ENCODE assay signal across 27 mouse cellular contexts in genomic region chr19:10747182-10747581, GRCm38 (mm10). TPM values are rescaled to one million over a fixed set of nuclear protein-coding genes. Genes with fewer than 3 reads are reported as not detected.
DNase-seq lines count a peak whose midpoint lies in the region; ATAC-seq lines count a peak whose summit lies in the region.
"Had no signal": no experiment of that assay in that cellular context is flagged by ENCODE, and none has a peak within 500 bp of the region (broad histone marks: within the 10 kb centered on the region; RNA-seq: fewer than 3 reads in every experiment).

No protein-coding gene starts in this region.

- H3K27me3 ChIP-seq in midbrain, embryonic 11.5 days (ENCODE audit: control insufficient read depth, insufficient read depth, low read length) = no peaks in the 10 kb centered on the region
- no peaks in the 10 kb centered on the region for H3K27me3 ChIP-seq in midbrain, embryonic 10.5 days (ENCODE audit: low read depth, poor library complexity, severe bottlenecking)
- H3K27me3 ChIP-seq in heart, embryonic 11.5 days (ENCODE audit: control insufficient read depth, insufficient read depth, low read length) = no peaks in the 10 kb centered on the region
- no peaks in the 10 kb centered on the region for H3K27me3 ChIP-seq in midbrain, embryonic 15.5 days (replicated peaks)
- H3K27me3 ChIP-seq: embryonic facial prominence, embryonic 12.5 days; embryonic facial prominence, embryonic 15.5 days; heart, embryonic 13.5 days had no signal

- no peak overlapping the region for H3K9ac ChIP-seq in midbrain, embryonic 11.5 days (ENCODE audit: low read length)
- H3K9ac ChIP-seq in heart, embryonic 11.5 days (ENCODE audit: low read depth, low read length) = no peak overlapping the region
- no peak overlapping the region for H3K9ac ChIP-seq in midbrain, embryonic 15.5 days
- H3K9ac ChIP-seq: embryonic facial prominence, embryonic 12.5 days; embryonic facial prominence, embryonic 15.5 days; forebrain, postnatal 0 days; heart, embryonic 13.5 days; hindbrain, embryonic 14.5 days had no signal

- no peak for ATAC-seq in midbrain, embryonic 11.5 days (ENCODE audit: low FRiP score)
- ATAC-seq in heart, embryonic 11.5 days (replicated peaks; ENCODE audit: insufficient number of reproducible peaks, low FRiP score, low TSS enrichment) = no peak
- no peak for ATAC-seq in midbrain, embryonic 15.5 days (replicated peaks)
- ATAC-seq: forebrain, embryonic 14.5 days; forebrain, postnatal 0 days; intestine, embryonic 16.5 days had no signal

- H3K9me3 ChIP-seq in midbrain, embryonic 11.5 days (ENCODE audit: control insufficient read depth, low read length) = no peaks in the 10 kb centered on the region
- H3K9me3 ChIP-seq in midbrain, embryonic 10.5 days (replicated peaks) = no peaks in the 10 kb centered on the region
- H3K9me3 ChIP-seq in heart, embryonic 11.5 days (replicated peaks; ENCODE audit: control insufficient read depth, low read length) = no peaks in the 10 kb centered on the region
- H3K9me3 ChIP-seq in midbrain, embryonic 15.5 days = no peaks in the 10 kb centered on the region
- H3K9me3 ChIP-seq: embryonic facial prominence, embryonic 12.5 days; embryonic facial prominence, embryonic 15.5 days; heart, embryonic 13.5 days had no signal

- H3K4me3 ChIP-seq in midbrain, embryonic 11.5 days (ENCODE audit: low read depth, low read length) = no peak overlapping the region
- no peak overlapping the region for H3K4me3 ChIP-seq in midbrain, embryonic 10.5 days
- H3K4me3 ChIP-seq in heart, embryonic 11.5 days (ENCODE audit: low read depth, low read length) = no peak overlapping the region
- no peak overlapping the region for H3K4me3 ChIP-seq in midbrain, embryonic 15.5 days
- H3K4me3 ChIP-seq: embryonic facial prominence, embryonic 12.5 days; embryonic facial prominence, embryonic 15.5 days; gastrocnemius, adult 2 months; heart, embryonic 13.5 days had no signal

- H3K4me2 ChIP-seq in midbrain, embryonic 11.5 days = no peak overlapping the region
- H3K4me2 ChIP-seq in heart, embryonic 11.5 days = no peak overlapping the region
- no peak overlapping the region for H3K4me2 ChIP-seq in midbrain, embryonic 15.5 days
- H3K4me2 ChIP-seq: embryonic facial prominence, embryonic 12.5 days; embryonic facial prominence, embryonic 15.5 days; heart, embryonic 13.5 days; hindbrain, embryonic 14.5 days had no signal

- H3K4me1 ChIP-seq in midbrain, embryonic 11.5 days (ENCODE audit: control insufficient read depth, insufficient read depth, low read length) = no peaks in the 10 kb centered on the region; the same call in 1 of the 2 replicates
- H3K4me1 ChIP-seq in midbrain, embryonic 10.5 days = peaks cover 12% of the 10 kb centered on the region
- no peaks in the 10 kb centered on the region for H3K4me1 ChIP-seq in heart, embryonic 11.5 days (ENCODE audit: control insufficient read depth, insufficient read depth, low read length)
- H3K4me1 ChIP-seq in midbrain, embryonic 15.5 days = peaks cover 5% of the 10 kb centered on the region; the same call in 1 of the 2 replicates
- H3K4me1 ChIP-seq: embryonic facial prominence, embryonic 12.5 days; embryonic facial prominence, embryonic 15.5 days; heart, embryonic 13.5 days had no signal

- 85% methylated on average over 7 of the region's 7 CpGs for WGBS in midbrain, embryonic 11.5 days
- 90% methylated on average over 7 of the region's 7 CpGs for WGBS in midbrain, embryonic 10.5 days
- WGBS in heart, embryonic 11.5 days (ENCODE audit: insufficient replicate concordance) = 70% methylated on average over 7 of the region's 7 CpGs
- 87% methylated on average over 7 of the region's 7 CpGs for WGBS in midbrain, embryonic 15.5 days

- no peak overlapping the region for H3K27ac ChIP-seq in midbrain, embryonic 11.5 days (ENCODE audit: low read depth, low read length)
- H3K27ac ChIP-seq in midbrain, embryonic 10.5 days (replicated peaks) = no peak overlapping the region
- H3K27ac ChIP-seq in heart, embryonic 11.5 days (ENCODE audit: low read depth, low read length) = no peak overlapping the region
- H3K27ac ChIP-seq in midbrain, embryonic 15.5 days = no peak overlapping the region
- H3K27ac ChIP-seq: embryonic facial prominence, embryonic 12.5 days; embryonic facial prominence, embryonic 15.5 days; gastrocnemius, adult 2 months; heart, embryonic 13.5 days; hindbrain, embryonic 14.5 days had no signal

- H3K36me3 ChIP-seq in midbrain, embryonic 11.5 days (ENCODE audit: control insufficient read depth, insufficient read depth, low read length) = no peaks in the 10 kb centered on the region
- no peaks in the 10 kb centered on the region for H3K36me3 ChIP-seq in midbrain, embryonic 10.5 days
- no peaks in the 10 kb centered on the region for H3K36me3 ChIP-seq in heart, embryonic 11.5 days (ENCODE audit: control insufficient read depth, insufficient read depth, low read length)
- no peaks in the 10 kb centered on the region for H3K36me3 ChIP-seq in midbrain, embryonic 15.5 days (replicated peaks)
- H3K36me3 ChIP-seq: embryonic facial prominence, embryonic 12.5 days; embryonic facial prominence, embryonic 15.5 days; heart, embryonic 13.5 days had no signal

- peak; percentile 23 for DNase-seq in midbrain, embryonic 11.5 days (ENCODE audit: low spot score, missing footprints)
- no peak for DNase-seq in midbrain, embryonic 10.5 days (ENCODE audit: low spot score)
- DNase-seq in CD4-positive, CD25-positive, alpha-beta regulatory T cell, adult 2 months (ENCODE audit: low read depth, low spot score) = peak; percentile 82
- DNase-seq in NIH3T3 (ENCODE audit: low read depth) = peak; percentile 37
- DNase-seq in induced T-regulatory cell, adult 2 months (ENCODE audit: low read depth) = peak; percentile 89
- no peak for DNase-seq in cerebellum, postnatal 36 days
- DNase-seq: adrenal gland, postnatal 25 days; B cell, adult 2 months; cerebellum, adult 11-12 months; cerebellum, adult 8-10 months; cerebellum, postnatal 10 days; forebrain, postnatal 0 days; gastrocnemius, adult 2 months; gastrocnemius, postnatal 25 days; heart, adult 18-20 months; heart, postnatal 14 days; heart, postnatal 4 days; kidney, adult 18-20 months had no signal

RNA-seq across cellular contexts. Expression of gene Cd5, which starts 8.4 kb away (rescaled TPM):
- 0.08 and 0.22 TPM in 2 replicates for polyA plus RNA-seq in midbrain, embryonic 11.5 days (2014; fragmentation: Nextera tagmentation; extraction: Ambion mirVana)
- polyA plus RNA-seq in midbrain, embryonic 10.5 days (2016; fragmentation: Nextera tagmentation; extraction: Ambion mirVana) = not detected in 2 replicates
- polyA plus RNA-seq in heart, embryonic 11.5 days (2014; fragmentation: Nextera tagmentation; extraction: Ambion mirVana) = 0.39 and 0.72 TPM in 2 replicates
- 0.52 and 0.86 TPM in 2 replicates for polyA plus RNA-seq in midbrain, embryonic 15.5 days (2015; fragmentation: Nextera tagmentation; extraction: Ambion mirVana)
- polyA plus RNA-seq: hindbrain, embryonic 11.5 days; intestine, embryonic 16.5 days had no signal

RNA-seq across cellular contexts. Expression of gene Vps37c, which starts 58.6 kb away (rescaled TPM):
- polyA plus RNA-seq in midbrain, embryonic 11.5 days (2014; fragmentation: Nextera tagmentation; extraction: Ambion mirVana) = 23.1 and 26.0 TPM in 2 replicates
- 33.8 and 36.0 TPM in 2 replicates for polyA plus RNA-seq in midbrain, embryonic 10.5 days (2016; fragmentation: Nextera tagmentation; extraction: Ambion mirVana)
- 21.9 and 22.5 TPM in 2 replicates for polyA plus RNA-seq in heart, embryonic 11.5 days (2014; fragmentation: Nextera tagmentation; extraction: Ambion mirVana)
- polyA plus RNA-seq in midbrain, embryonic 15.5 days (2015; fragmentation: Nextera tagmentation; extraction: Ambion mirVana) = 31.8 TPM in 2 replicates

Comparison
In these comparisons a context has a peak if more than half of its experiments do, and no peak if none do; other contexts are left out.
1. DNase-seq: peak in midbrain, embryonic 11.5 days (single experiment), CD4-positive, CD25-positive, alpha-beta regulatory T cell, adult 2 months (single experiment), NIH3T3 (single experiment) and induced T-regulatory cell, adult 2 months (single experiment); none in midbrain, embryonic 10.5 days (single experiment) and cerebellum, postnatal 36 days (0 of 2).